Mouse (Mus musculus): Measurements from ENCODE around the gene Bcar1.

Bcar1 gene

DNA sequence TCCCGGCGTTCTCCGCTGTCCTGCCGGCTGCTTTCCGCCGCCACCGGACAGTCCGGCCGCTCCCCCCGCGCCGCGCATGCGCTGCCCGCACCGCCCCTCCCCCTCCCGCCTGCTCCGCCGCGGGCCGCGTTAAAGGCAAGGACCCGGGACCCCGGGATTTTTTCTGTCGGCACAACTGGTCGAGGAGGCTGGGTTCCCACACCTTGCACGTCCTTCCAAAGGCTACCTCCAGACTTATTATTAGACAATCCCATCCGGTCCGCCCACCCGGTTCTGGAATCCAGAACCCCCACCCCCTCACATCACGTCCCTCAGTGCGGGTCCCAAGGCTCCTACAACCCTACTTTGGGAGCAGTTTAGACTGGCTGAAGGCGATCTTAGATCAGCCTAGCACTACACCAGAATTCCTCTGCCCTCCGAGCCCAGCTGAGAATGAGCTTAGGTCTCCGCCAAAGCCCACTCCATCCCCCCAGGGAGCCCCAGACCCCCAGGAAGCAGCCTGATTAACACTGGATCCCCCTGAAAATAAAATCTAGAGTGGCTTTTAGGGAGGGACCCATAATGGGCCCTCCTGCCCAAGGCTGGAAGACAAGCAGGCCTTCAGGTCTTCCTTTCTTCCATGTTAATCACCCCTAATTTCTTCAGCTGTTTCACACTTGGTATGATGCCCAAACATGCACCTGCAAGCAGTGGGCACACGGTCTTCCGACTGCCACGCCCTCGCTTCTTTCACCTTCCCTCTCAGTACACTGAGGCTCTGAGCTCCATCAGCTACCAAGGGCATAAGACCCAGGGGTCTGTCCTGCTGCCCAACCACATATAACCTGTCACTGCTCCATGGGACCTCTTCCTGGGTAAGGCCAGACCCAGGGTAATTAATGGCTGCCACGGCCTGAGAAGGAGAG is at the start of gene Bcar1:
TSS of gene Bcar1 (minus strand) at position 18 of the 905 bp plus-strand sequence.
- peak; percentile 71 to 73 for DNase-seq

DNA sequence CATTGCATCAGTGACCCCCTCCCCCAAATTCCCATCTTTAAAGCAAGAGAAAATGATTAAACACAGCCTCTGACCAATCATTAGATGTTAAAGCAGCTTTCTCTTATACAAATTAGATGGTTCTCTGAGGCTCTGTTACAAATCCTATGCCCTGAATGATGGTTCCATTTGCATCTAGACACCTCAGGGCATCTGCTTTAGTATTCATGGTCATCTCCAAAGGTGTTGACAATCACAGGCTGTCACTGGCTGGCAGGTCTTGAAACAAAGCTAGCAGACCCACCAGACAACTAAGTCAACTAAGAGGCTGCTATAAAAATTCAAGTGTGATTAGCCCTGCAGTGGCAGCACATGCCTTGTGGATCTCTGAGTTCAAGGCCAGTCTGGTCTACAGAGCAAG is 46.0 kb upstream of the Bcar1 start:
- DNase-seq: no peak

DNA sequence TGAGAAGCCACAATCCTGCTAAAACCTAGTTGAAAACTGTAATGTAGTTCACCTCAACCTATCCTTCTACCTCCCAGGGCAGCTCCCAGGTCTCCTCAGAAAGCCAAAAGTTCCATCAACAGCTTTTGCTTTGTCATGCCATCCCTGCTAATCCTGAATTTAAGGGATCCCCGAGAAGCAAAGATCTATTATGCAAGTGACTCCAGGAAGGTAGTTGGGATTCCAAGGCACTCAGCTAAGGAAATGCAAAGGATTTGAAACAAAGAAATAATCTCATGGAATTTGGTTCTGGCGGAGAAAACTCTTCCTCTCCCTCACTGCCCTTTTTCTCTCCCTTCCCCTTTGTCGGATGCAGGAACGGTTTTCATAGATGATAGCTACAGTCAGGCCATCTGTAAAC is 45.6 kb upstream of the Bcar1 start:
- DNase-seq: no peak

DNA sequence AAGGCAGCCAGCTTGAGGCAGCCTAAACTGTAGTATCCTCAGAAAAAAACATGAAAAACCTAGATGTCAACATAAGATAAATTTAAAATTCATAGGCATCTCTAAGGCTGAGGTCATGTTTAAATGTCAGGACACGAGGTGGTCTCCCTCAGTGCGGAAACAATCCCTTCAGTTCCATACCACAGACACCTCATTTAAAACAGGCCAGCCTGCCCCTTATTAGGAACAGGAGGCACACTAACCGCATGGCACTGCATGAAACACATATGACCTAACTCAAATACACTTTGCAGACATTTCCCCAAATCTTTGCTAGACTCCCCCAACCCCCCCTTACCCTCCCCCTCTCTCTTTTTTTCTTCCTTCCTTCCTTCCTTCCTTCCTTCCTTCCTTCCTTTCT is 44.9 kb upstream of the Bcar1 start:
- DNase-seq: no peak

DNA sequence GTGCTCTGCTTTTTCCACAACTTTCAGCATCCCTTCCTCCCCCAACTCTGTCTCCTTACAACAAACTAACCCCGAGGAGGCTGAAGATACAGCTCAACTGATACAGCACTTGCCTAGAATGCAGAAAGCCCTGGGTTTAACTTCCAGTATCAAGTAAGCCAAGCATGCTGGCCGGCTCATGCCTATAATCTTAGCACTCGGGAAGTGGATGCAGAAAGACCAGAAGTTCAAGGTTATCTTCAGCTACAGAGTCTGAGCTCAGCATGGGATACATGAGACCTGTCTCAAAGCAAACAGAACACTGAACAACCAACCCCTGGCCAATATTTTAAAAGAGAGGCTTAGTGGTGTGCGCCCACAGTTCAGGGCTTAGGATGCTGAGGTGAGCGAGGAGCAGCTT is 44.5 kb upstream of the Bcar1 start:
- no peak for DNase-seq

DNA sequence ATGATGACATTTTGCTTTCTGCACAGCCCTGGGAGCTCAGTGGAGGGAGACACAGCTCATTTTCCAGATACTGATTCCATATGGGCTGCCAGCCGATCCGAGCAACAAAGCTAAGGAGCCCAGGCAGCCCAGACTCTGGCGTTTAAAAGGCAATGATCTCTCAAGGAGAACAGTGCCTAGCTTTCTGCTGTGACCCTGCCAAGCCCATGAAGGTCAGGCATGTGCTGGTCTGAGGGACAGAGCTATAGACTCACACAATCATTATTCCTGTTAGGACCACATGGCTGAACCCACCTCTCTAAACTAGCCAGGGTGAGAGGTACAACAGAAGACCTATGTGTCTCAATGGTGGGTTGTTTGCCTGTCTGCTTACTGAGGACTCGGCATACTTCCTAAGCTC is 44.1 kb upstream of the Bcar1 start:
- no peak for DNase-seq

DNA sequence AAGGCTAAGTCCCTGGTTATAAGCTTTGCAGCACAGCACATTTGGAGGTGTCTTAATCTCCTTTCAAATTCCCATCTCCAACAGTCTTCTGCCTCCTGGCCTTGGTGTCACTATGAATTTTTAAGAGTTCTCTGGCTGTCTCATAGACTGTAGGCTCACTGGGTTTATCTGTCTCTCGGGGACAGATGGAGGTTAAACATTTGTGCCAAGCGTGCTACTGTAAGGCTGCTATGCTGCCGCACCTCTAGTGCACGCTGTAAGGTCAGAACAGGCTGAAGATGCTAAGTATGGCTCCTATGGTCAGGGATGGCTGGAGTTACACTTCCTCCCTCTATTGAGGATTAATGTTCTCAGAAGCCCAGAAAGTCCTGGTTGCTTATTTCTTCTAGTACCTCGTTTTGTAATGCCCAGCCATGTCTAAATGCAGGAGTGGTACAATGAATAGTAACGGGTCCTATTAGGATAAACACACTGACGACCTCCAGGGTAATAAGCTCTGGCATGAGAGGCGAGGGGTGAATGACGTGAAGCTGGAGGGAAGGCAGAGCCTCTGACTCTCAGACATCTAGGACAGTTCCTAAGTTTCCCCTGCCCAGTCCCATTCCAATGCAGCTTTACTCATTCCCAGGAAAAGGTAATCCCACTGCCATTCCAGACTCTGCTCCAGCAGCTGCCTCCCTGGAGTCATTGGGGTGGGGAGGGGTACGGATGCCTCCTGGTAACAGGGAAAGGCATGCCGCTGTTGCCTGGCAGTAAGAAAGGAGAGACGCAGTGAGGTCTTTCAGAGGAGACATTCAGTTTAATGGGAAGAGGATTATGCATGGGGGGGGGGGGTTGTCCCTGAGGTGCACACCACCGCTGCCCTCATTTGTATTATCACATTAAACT is 43.3 kb upstream of the Bcar1 start:
- no peak for DNase-seq

DNA sequence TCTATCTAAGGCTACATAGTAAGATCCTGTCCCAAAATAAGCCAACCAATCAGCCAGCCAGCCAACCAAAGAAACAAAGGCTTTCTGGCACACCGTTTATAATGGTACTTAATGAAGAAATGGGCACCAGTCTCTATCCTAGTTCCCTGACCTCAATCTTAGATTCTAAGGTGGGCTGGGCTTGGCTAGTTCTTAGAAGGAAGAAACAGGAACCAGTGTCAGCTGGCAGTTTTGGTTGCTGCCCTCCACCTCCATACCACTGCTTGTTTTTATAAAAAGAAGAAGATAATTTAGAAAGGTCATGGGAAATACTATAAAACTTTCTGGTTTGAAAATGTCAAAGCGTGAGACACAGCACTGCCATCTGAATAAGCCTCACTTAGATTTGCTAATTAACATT is 42.5 kb upstream of the Bcar1 start:
- DNase-seq: no peak

DNA sequence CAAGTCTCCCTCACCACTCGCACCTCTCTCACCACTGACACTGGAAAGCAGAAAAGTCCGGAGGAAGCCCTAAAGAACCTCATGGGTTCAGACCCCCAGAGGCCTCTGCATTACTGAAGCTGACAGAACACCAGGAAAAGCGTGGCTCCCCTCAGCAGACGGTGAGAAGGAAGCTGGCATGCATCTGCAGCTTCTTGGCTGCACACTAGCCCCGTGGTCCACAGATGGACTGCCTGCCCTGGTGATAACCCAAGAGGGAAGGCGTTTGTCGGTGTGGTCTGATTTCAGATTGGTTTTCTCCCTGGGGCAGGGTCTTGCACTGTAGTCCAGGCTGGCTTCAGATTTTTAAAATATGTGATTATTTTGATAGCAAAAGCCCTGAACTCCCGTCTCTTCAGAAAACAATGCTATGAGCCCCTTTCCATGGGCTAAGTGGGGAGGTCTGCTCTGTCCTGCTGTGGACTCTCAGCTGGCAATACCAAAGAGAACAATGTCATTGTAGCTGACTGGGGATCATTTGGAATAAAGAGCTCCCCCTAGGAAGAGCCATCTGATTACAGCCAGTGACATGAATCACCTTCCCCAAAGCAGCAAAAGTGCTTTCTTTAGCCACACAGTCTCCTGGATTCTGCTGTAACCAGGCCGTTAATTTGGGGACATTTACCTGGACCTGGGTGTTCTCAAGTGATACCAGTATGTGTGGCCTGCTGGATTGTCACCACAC is 39.2 kb upstream of the Bcar1 start:
- no peak for DNase-seq

DNA sequence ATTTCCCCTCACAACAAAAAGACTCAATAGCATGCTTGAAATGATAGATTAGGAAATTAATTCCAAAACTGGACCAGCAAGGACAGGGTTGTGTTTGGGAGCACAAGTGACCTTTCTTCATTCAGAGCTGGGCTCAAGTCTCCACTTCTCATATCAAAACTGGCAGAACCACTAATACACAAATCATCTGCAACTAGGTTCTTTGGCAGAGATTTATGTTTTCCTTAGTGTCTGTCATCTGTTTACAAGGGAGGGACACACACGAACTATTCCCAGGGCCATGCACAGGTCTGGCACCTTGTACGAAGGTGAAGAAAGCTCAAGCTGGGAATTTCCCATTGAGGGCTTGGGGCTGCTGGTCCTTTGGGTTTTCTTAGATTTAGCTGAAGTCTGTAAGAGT is 38.6 kb upstream of the Bcar1 start:
- DNase-seq: no peak

DNA sequence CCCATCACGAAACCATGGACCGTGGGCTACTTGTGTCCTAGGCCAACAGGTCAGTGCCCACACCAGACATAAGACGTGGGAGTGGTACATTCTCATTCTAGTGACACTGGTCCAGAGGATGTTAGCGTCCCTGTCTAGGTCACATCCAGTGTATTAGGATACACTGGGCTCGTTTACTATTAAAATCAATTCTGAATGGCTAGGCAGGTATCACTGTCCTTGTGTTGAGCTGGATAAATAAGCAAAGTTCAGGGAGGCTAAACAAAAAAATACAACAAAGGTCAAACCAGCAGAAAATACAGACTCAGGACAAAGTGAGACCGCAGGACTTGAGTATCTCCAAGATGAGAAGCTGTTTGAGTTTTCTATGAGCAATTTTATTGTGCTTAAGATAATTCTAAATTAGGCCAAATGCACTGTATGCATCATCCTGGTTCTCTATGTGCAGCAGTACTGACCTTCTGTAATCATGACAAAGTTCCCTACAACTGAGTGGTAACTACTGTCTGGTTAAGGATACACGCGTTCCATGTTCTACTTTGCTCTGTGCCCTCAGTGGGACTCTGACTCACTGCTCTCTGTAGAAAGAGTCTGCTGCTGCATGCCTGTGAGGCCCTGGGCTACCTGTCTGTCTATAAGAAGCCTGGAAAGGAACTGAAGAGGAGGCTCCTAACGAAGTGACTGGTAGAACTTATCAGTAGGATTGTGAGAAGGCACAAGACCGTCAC is 37.3 kb upstream of the Bcar1 start:
- no peak for DNase-seq

DNA sequence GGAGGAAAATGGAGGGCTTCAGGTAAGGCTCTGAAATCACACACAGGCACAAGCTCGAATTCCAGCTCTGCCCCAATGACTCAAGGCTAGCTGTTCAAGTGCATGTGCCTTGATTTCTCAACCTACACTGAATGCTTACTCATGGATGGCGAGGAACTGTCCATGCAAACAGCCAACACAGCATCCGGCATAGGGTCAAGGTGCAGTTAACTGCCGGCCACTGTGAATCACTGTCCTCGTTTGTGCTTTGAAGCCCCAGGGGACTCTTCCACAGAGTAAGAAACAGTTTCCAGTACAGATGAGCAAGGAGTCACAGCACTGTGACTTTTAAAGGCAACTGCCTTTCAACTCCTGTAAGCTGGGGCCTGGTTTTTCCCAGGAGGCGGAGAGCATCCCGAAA is 36.1 kb upstream of the Bcar1 start:
- peak; percentile 53 to 70 for DNase-seq

DNA sequence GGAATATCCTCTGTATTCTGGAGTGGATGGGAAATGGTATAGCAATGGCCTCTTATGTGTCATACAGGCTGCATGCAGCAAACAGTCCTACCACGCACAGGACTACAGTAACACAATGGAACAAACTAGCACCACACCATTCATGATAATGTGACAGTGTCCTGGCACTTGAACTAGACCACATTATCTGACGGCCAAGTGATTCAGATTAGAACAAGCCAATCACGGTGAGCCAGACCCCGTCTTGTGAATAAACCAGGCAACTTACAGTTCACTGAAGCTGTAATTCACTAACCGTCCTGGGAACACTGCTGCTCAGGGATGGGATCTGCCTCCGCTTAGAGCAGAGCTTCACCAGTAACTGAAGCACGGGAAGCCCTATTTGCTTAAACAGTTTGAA is 35.2 kb upstream of the Bcar1 start:
- DNase-seq: no peak

DNA sequence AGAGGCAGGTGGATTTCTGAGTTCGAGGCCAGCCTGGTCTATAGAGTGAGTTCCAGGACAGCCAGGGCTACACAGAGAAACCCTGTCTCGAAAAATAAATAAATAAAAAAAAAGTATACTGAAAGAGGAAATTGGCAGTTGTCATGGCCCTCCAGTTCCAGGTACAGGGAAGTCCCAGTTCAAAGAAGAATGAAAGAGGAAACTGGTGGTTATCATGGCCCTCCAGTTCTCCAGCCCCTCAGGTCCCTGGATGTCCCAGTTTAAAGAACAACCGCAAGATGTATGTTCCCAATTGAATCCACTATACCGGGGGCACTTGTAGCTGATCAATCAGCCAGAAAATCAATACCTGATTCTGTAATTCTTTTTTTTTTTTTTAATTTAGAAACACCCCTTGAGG is 32.9 kb upstream of the Bcar1 start:
- no peak for DNase-seq

DNA sequence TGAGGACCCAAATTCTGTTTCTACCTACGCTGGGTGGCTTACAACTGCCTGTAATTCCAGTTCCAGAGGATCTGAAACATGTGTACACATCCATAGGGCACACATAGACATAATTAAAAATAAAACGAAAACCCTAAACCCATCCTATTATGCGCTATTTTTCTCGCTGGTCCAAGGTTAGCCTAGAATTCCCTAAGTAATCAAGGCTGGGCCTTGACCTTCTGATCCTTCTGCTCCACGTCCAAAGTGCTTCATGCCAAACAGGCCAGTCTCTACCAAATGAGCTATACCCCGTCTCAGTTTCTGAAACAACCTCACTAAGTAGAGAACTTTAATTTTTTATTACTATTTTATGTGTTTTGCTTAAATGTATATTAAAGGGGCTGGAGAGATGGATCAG is 32.2 kb upstream of the Bcar1 start:
- DNase-seq: no peak

DNA sequence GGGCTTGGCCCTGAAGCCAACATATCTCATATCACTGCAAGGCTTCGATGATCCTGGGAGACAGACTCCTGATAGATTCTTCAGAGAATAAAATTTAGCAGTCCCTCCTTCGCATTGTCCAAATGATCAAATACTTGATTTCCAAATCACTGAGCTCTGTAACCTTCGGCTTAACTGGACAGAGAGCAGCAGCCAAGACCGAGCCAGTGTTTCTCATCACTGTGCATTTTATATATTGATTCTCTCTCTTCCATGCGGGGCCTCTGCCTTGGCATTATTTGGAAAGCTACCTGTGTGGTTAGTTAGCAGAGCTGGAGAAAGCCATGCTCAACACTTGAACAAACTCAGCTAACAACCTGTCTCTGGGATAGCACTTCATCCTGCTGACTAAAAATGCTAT is 29.9 kb upstream of the Bcar1 start:
- DNase-seq: no peak

DNA sequence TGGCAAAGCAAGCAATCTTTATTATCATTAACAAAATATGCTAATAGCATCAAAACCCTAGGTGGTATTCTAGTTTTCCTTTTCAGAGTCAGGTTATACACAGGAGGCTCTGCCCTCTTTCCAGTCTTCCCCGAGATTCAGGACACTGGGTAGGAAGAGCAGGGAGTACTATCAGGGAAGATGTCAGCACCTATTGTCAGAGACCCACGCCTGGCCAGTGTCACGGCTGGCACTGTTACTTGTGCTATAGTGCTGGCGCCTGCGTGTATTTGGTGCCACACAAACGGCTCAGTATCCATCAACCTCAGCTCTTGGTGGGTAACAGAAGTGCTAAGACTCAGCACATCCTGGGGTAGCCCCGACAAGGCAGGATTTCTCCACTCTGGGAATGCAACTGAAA is 29.4 kb upstream of the Bcar1 start:
- DNase-seq: no peak

DNA sequence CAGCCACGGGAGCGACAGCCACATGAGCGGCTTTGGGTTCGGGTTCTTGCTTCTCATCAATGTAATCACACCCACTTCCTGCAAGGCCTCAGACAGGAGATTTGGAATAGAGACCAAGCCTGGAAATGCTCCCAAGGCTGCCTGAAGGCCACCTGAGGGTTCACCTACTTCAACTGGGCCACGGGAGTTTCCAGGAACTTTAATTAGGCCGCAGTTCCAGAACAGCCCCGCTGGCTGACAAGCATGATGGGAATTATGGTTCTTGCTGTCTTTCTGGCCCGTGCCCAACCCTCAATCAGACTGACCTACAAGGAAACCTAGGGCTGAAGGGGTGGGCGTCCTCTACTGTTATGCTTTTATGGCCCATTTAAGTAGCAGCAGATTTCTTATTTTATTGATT is 28.5 kb upstream of the Bcar1 start:
- no peak for DNase-seq

DNA sequence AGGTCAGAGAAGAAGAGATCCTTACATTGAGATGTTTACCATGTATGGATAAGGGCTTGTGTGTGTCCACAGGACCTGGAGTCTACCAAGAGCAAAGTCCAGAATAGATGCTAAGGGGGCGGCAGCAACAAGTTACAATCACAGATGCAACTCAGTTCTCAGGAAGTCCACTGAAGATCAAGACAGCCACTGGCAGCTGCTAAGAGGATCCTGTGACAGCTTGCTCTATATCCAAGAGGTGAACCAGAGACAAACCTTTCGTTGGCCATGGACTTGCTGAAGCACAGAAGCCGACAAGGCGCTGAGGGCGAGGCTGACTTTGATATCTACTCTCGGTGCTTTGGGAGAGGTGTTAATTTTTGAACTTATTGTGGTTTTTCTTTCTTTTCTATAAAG is 28.0 kb upstream of the Bcar1 start:
- no peak for DNase-seq

DNA sequence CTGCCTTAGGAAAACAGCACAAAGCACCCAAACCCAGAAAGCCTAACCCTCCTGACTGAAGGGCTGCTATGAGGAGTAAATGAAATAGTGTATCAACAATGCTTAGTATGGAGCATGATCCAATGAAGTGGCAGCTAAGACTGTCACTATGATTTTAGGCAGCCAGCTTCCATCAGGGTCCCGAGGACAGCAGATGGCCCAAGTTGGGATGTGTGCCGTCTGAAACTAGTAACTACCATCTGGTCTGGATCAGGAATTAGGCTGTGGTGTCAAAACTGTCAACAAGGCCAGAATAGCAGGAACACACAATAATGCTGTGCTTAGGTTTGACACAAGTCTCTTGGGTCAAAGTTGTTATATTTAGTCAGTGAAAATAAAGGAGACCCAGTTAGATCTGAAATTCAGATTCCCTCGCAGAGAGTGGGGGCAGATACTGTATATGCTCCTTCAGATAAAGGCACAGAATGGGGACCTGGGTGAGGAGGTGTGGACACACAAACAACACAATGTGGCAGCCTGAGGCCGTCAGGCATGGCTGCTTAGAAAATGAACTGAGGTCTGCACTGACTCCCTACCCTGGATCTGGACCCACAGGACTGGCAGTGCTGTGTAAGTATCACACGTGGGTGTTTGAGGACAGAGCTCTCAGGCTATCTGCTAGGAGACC is 27.5 kb upstream of the Bcar1 start:
- no peak for DNase-seq

DNA sequence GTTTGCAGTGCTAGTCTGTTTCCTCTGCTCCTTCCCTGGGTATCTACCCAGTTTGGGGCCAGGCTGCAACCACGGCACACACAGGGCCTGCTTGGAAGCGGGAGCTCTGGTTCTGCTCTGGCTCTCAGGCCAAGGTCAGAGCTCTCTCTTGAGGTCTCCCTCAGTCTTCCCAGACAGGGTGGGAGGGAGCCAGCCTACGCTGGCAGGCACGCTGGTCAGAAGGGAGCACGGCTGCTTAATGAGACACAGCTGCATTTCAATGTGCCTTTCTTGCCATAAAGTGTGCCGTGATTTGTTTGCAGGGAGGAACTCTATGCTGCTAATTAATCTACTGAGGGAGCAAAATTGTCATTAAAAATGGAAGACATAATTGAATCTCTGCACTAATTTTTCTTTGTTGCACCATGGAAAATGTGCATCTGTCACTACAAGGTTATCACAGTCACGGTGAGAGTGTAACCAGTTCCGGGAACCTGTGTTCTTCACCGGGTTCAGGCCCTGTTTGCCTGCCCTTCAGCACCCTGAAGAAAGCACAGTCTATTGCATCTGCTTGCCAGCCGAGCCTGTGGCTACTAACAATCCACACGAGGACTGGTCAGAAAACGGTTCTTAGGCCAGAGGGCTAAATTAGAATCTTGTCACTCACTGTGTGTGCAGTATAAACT is 26.3 kb upstream of the Bcar1 start:
- peak in 1 of 2 experiments; percentile 43 for DNase-seq

DNA sequence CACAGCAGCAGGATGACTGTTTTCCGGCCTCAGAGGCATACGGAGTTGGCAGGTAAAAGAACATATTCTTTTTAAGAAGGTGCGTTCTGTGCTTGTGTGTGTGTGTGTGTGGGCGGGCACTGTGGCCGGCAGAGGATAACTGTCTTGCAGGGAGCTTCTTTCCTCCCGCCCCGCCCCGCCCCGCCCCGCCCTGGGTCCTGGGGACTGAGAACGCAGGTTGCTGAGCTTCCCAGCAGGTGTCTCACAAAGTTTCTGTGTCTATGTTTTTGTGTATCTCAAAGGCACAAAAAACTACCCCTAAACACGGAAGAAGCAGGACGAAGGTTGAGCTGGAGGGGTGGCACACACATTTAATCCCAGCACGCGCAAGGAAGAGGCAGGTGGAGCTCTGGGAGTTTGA is 25.7 kb upstream of the Bcar1 start:
- no peak for DNase-seq

Measured in kidney, adult 8-10 months (tissue).